Mouse (Mus musculus): ENCODE measurements around the gene Sapcd1.
"Not testable (repeated sequence)": the region's sequence is repeated elsewhere in the genome, so short reads cannot be mapped to it uniquely, and the experiment has no call there.

The Sapcd1 gene

GRCm38 (mm10) chr17:35043794-35044193, 16.0 kb upstream of the Sapcd1 start:
- peaks cover 30% of the 10 kb centered on the region for H3K27me3 ChIP-seq (ENCODE audit: insufficient read depth, low read length)
- no peaks in the 10 kb centered on the region for H3K36me3 ChIP-seq (ENCODE audit: insufficient read depth, low read length)
- H3K9me3 ChIP-seq (ENCODE audit: low read length) = no peaks in the 10 kb centered on the region
- no peak overlapping the region for H3K4me3 ChIP-seq (replicated peaks; ENCODE audit: low read length)
- peaks cover 34% of the 10 kb centered on the region for H3K4me1 ChIP-seq (replicated peaks; ENCODE audit: low read depth, low read length)
- TF ChIP-seq NANOG (IDR thresholded peaks at IDR 0.05; ENCODE audit: borderline replicate concordance, low read length) (no peak), CTCF (conservative IDR thresholded peaks at IDR 0.05; ENCODE audit: low read length) (no peak), POU5F1 (IDR thresholded peaks at IDR 0.05; ENCODE audit: borderline replicate concordance, low read length) (no peak)

GRCm38 (mm10) chr17:35039121-35039873, 11.5 kb upstream of the Sapcd1 start:
- H3K9me3 ChIP-seq (ENCODE audit: low read length) = no peaks in the 10 kb centered on the region
- peaks cover 13% of the 10 kb centered on the region for H3K27me3 ChIP-seq (ENCODE audit: insufficient read depth, low read length)
- no peaks in the 10 kb centered on the region for H3K36me3 ChIP-seq (ENCODE audit: insufficient read depth, low read length)
- no peak overlapping the region for H3K4me3 ChIP-seq (replicated peaks; ENCODE audit: low read length)
- TF ChIP-seq POU5F1 (IDR thresholded peaks at IDR 0.05; ENCODE audit: borderline replicate concordance, low read length) = no peak
- no peak for TF ChIP-seq CTCF (conservative IDR thresholded peaks at IDR 0.05; ENCODE audit: low read length)
- TF ChIP-seq NANOG (IDR thresholded peaks at IDR 0.05; ENCODE audit: borderline replicate concordance, low read length) = no peak
- peaks cover 6% of the 10 kb centered on the region for H3K4me1 ChIP-seq (replicated peaks; ENCODE audit: low read depth, low read length)

GRCm38 (mm10) chr17:35034896-35035295, 7.1 kb upstream of the Sapcd1 start:
- H3K9me3 ChIP-seq (ENCODE audit: low read length) = no peaks in the 10 kb centered on the region
- no peaks in the 10 kb centered on the region for H3K36me3 ChIP-seq (ENCODE audit: insufficient read depth, low read length)
- peaks cover 30% of the 10 kb centered on the region for H3K4me1 ChIP-seq (replicated peaks; ENCODE audit: low read depth, low read length)
- H3K27me3 ChIP-seq (ENCODE audit: insufficient read depth, low read length) = peaks cover 12% of the 10 kb centered on the region
- no peak overlapping the region for H3K4me3 ChIP-seq (replicated peaks; ENCODE audit: low read length)
- TF ChIP-seq NANOG (IDR thresholded peaks at IDR 0.05; ENCODE audit: borderline replicate concordance, low read length) (no peak), CTCF (conservative IDR thresholded peaks at IDR 0.05; ENCODE audit: low read length) (no peak), POU5F1 (IDR thresholded peaks at IDR 0.05; ENCODE audit: borderline replicate concordance, low read length) (no peak)

- not testable (repeated sequence) for H3K4me3 ChIP-seq (replicated peaks; ENCODE audit: low read length); H3K9me3 ChIP-seq (ENCODE audit: low read length); H3K36me3 ChIP-seq (ENCODE audit: insufficient read depth, low read length)
- H3K27me3 ChIP-seq (ENCODE audit: insufficient read depth, low read length) = peaks cover 16% of the 10 kb centered on the region
- H3K4me1 ChIP-seq (replicated peaks; ENCODE audit: low read depth, low read length) = peaks cover 38% of the 10 kb centered on the region
These were observed 5.9 kb upstream of the Sapcd1 start for GRCm38 (mm10) chr17:35033703-35034102.

- Histone ChIP-seq H3K4me1 (replicated peaks; ENCODE audit: low read depth, low read length) (peaks cover 51% of the 10 kb centered on the region), H3K9me3 (ENCODE audit: low read length) (no peaks in the 10 kb centered on the region), H3K4me3 (replicated peaks; ENCODE audit: low read length) (no peak overlapping the region), H3K36me3 (ENCODE audit: insufficient read depth, low read length) (no peaks in the 10 kb centered on the region), H3K27me3 (ENCODE audit: insufficient read depth, low read length) (peaks cover 16% of the 10 kb centered on the region)
- TF ChIP-seq POU5F1 (IDR thresholded peaks at IDR 0.05; ENCODE audit: borderline replicate concordance, low read length) = no peak
These were observed 4.6 kb upstream of the Sapcd1 start for GRCm38 (mm10) chr17:35032323-35032870.

- no peak for TF ChIP-seq POU5F1 (IDR thresholded peaks at IDR 0.05; ENCODE audit: borderline replicate concordance, low read length)
- TF ChIP-seq CTCF (conservative IDR thresholded peaks at IDR 0.05; ENCODE audit: low read length) = no peak
- TF ChIP-seq NANOG (IDR thresholded peaks at IDR 0.05; ENCODE audit: borderline replicate concordance, low read length) = no peak
- Histone ChIP-seq H3K36me3 (ENCODE audit: insufficient read depth, low read length) (no peaks in the 10 kb centered on the region), H3K9me3 (ENCODE audit: low read length) (no peaks in the 10 kb centered on the region), H3K4me3 (replicated peaks; ENCODE audit: low read length) (peak overlapping the region; percentile 45; the same call in 1 of the 2 replicates), H3K27me3 (ENCODE audit: insufficient read depth, low read length) (peaks cover 16% of the 10 kb centered on the region), H3K4me1 (replicated peaks; ENCODE audit: low read depth, low read length) (peaks cover 55% of the 10 kb centered on the region)
These were observed 4.1 kb upstream of the Sapcd1 start for GRCm38 (mm10) chr17:35031880-35032279.

- H3K9me3 ChIP-seq (ENCODE audit: low read length) = no peaks in the 10 kb centered on the region
- TF ChIP-seq NANOG (IDR thresholded peaks at IDR 0.05; ENCODE audit: borderline replicate concordance, low read length) (no peak), CTCF (conservative IDR thresholded peaks at IDR 0.05; ENCODE audit: low read length) (no peak), POU5F1 (IDR thresholded peaks at IDR 0.05; ENCODE audit: borderline replicate concordance, low read length) (no peak)
- peaks cover 60% of the 10 kb centered on the region for H3K4me1 ChIP-seq (replicated peaks; ENCODE audit: low read depth, low read length)
- H3K27me3 ChIP-seq (ENCODE audit: insufficient read depth, low read length) = peaks cover 16% of the 10 kb centered on the region
- no peaks in the 10 kb centered on the region for H3K36me3 ChIP-seq (ENCODE audit: insufficient read depth, low read length)
- peak overlapping the region; percentile 45 for H3K4me3 ChIP-seq (replicated peaks; ENCODE audit: low read length)
These were observed 3.5 kb upstream of the Sapcd1 start for GRCm38 (mm10) chr17:35031272-35031671.

- peaks cover 69% of the 10 kb centered on the region for H3K4me1 ChIP-seq (replicated peaks; ENCODE audit: low read depth, low read length)
- H3K27me3 ChIP-seq (ENCODE audit: insufficient read depth, low read length) = peaks cover 19% of the 10 kb centered on the region
- TF ChIP-seq NANOG (IDR thresholded peaks at IDR 0.05; ENCODE audit: borderline replicate concordance, low read length) = no peak
- no peak for TF ChIP-seq CTCF (conservative IDR thresholded peaks at IDR 0.05; ENCODE audit: low read length)
- no peak for TF ChIP-seq POU5F1 (IDR thresholded peaks at IDR 0.05; ENCODE audit: borderline replicate concordance, low read length)
- H3K4me3 ChIP-seq (replicated peaks; ENCODE audit: low read length) = no peak overlapping the region
- H3K36me3 ChIP-seq (ENCODE audit: insufficient read depth, low read length) = no peaks in the 10 kb centered on the region
- no peaks in the 10 kb centered on the region for H3K9me3 ChIP-seq (ENCODE audit: low read length)
These were observed 2.1 kb upstream of the Sapcd1 start for GRCm38 (mm10) chr17:35029691-35030532.

All from E14TG2a.4 (cell line).